Mouse (Mus musculus): ENCODE measurements around the gene 2310011J03Rik. TPM values are rescaled to one million over a fixed set of nuclear protein-coding genes. Genes with fewer than 3 reads are reported as not detected.

The 2310011J03Rik gene
- polyA plus RNA-seq (2011; ENCODE audit: insufficient read depth, insufficient read length, low read depth, missing spikeins) = 11.6 and 13.2 TPM in 2 replicates

DNA sequence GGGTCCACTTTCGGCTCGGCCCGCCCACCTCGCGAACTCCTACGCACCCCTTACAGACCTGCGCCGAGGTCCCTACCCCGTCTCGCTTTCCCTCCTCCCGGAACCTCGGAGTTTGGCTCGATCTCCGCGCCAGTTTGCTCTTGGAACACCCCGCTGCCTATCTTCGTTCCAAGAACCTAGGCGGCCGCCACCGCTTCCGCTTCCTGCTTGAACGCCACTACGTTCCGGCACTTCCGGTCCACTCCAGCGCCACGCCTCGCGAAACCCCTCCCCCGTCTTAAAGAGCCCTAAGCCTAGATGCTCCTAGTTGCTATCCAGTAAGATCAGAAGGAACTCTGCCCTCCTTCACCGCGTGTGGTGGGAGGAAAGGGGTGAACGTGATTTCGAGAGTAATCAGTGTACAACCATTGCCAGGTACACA is at the start of gene 2310011J03Rik:
TSS of gene 2310011J03Rik (minus strand) at position 198 of the 421 bp plus-strand sequence.
- H3K36me3 ChIP-seq (ENCODE audit: control insufficient read depth, insufficient read depth, low read length, poor library complexity, severe bottlenecking) = no peaks in the 10 kb centered on the region
- no peaks in the 10 kb centered on the region for H3K9me3 ChIP-seq (replicated peaks; ENCODE audit: control insufficient read depth, insufficient read depth, low read length, poor library complexity, severe bottlenecking)
- H3K27ac ChIP-seq (ENCODE audit: insufficient read depth, low read length) = peak within 1 kb of the TSS; percentile 37; the same call in 1 of the 2 replicates
- peak within 1 kb of the TSS; percentile 67 for H3K9ac ChIP-seq (ENCODE audit: low read depth, poor library complexity, severe bottlenecking)
- no peaks in the 10 kb centered on the region for H3K27me3 ChIP-seq (ENCODE audit: control insufficient read depth, insufficient read depth, low read length, poor library complexity, severe bottlenecking)
- no peak for TF ChIP-seq CTCF (IDR thresholded peaks at IDR 0.05; ENCODE audit: low read depth, low read length)
- TF ChIP-seq EP300 (IDR thresholded peaks at IDR 0.05; ENCODE audit: insufficient read depth, low read depth, low read length) = no peak
- no peak for TF ChIP-seq POLR2A (IDR thresholded peaks at IDR 0.05; ENCODE audit: insufficient read depth, low read length)
- H3K4me3 ChIP-seq (ENCODE audit: low read depth, low read length) = peak within 1 kb of the TSS; percentile 83
- H3K4me1 ChIP-seq (ENCODE audit: control insufficient read depth, insufficient read depth, low read length) = peaks cover 1% of the 10 kb centered on the region

DNA sequence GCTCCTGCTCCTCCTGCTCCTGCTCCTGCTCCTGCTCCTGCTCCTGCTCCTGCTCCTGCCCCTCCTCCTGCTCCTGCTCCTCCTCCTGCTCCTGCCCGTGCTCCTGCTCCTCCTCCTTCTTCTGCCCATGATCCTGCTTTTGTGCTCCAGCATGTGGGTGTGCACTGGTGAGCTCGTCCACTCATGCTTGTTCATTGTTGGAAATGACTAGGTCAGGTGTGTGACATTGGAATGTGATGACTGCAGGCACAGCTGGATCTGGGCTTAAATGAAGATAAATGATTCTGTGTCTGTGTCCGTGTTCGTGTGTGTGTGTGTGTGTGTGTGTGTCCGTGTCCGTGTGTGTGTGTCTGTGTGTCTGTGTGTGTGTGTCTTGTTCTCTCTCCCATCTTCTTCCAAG is 48.1 kb upstream of the 2310011J03Rik start:
- no peak overlapping the region for H3K27ac ChIP-seq (ENCODE audit: insufficient read depth, low read length)
- H3K9ac ChIP-seq (ENCODE audit: low read depth, poor library complexity, severe bottlenecking) = no peak overlapping the region
- TF ChIP-seq POLR2A (IDR thresholded peaks at IDR 0.05; ENCODE audit: insufficient read depth, low read length) (no peak), EP300 (IDR thresholded peaks at IDR 0.05; ENCODE audit: insufficient read depth, low read depth, low read length) (no peak), CTCF (IDR thresholded peaks at IDR 0.05; ENCODE audit: low read depth, low read length) (no peak)
- H3K4me1 ChIP-seq (ENCODE audit: control insufficient read depth, insufficient read depth, low read length) = peaks cover 7% of the 10 kb centered on the region
- no peaks in the 10 kb centered on the region for H3K9me3 ChIP-seq (replicated peaks; ENCODE audit: control insufficient read depth, insufficient read depth, low read length, poor library complexity, severe bottlenecking)
- H3K4me3 ChIP-seq (ENCODE audit: low read depth, low read length) = no peak overlapping the region
- H3K36me3 ChIP-seq (ENCODE audit: control insufficient read depth, insufficient read depth, low read length, poor library complexity, severe bottlenecking) = no peaks in the 10 kb centered on the region
- no peaks in the 10 kb centered on the region for H3K27me3 ChIP-seq (ENCODE audit: control insufficient read depth, insufficient read depth, low read length, poor library complexity, severe bottlenecking)

GRCm38 (mm10) chr10:80367954-80368353 is 47.6 kb upstream of the 2310011J03Rik start:
- Histone ChIP-seq H3K4me3 (ENCODE audit: low read depth, low read length) (no peak overlapping the region), H3K27me3 (ENCODE audit: control insufficient read depth, insufficient read depth, low read length, poor library complexity, severe bottlenecking) (no peaks in the 10 kb centered on the region), H3K36me3 (ENCODE audit: control insufficient read depth, insufficient read depth, low read length, poor library complexity, severe bottlenecking) (no peaks in the 10 kb centered on the region), H3K4me1 (ENCODE audit: control insufficient read depth, insufficient read depth, low read length) (peaks cover 7% of the 10 kb centered on the region), H3K27ac (ENCODE audit: insufficient read depth, low read length) (no peak overlapping the region), H3K9me3 (replicated peaks; ENCODE audit: control insufficient read depth, insufficient read depth, low read length, poor library complexity, severe bottlenecking) (no peaks in the 10 kb centered on the region), H3K9ac (ENCODE audit: low read depth, poor library complexity, severe bottlenecking) (no peak overlapping the region)
- no peak for TF ChIP-seq CTCF (IDR thresholded peaks at IDR 0.05; ENCODE audit: low read depth, low read length)
- no peak for TF ChIP-seq EP300 (IDR thresholded peaks at IDR 0.05; ENCODE audit: insufficient read depth, low read depth, low read length)
- no peak for TF ChIP-seq POLR2A (IDR thresholded peaks at IDR 0.05; ENCODE audit: insufficient read depth, low read length)

GRCm38 (mm10) chr10:80365736-80366135 is 45.4 kb upstream of the 2310011J03Rik start:
- no peak overlapping the region for H3K27ac ChIP-seq (ENCODE audit: insufficient read depth, low read length)
- no peaks in the 10 kb centered on the region for H3K9me3 ChIP-seq (replicated peaks; ENCODE audit: control insufficient read depth, insufficient read depth, low read length, poor library complexity, severe bottlenecking)
- no peak overlapping the region for H3K4me3 ChIP-seq (ENCODE audit: low read depth, low read length)
- no peaks in the 10 kb centered on the region for H3K36me3 ChIP-seq (ENCODE audit: control insufficient read depth, insufficient read depth, low read length, poor library complexity, severe bottlenecking)
- TF ChIP-seq POLR2A (IDR thresholded peaks at IDR 0.05; ENCODE audit: insufficient read depth, low read length) = no peak
- TF ChIP-seq EP300 (IDR thresholded peaks at IDR 0.05; ENCODE audit: insufficient read depth, low read depth, low read length) = no peak
- no peak for TF ChIP-seq CTCF (IDR thresholded peaks at IDR 0.05; ENCODE audit: low read depth, low read length)
- H3K9ac ChIP-seq (ENCODE audit: low read depth, poor library complexity, severe bottlenecking) = no peak overlapping the region
- peaks cover 3% of the 10 kb centered on the region for H3K4me1 ChIP-seq (ENCODE audit: control insufficient read depth, insufficient read depth, low read length)
- H3K27me3 ChIP-seq (ENCODE audit: control insufficient read depth, insufficient read depth, low read length, poor library complexity, severe bottlenecking) = no peaks in the 10 kb centered on the region

DNA sequence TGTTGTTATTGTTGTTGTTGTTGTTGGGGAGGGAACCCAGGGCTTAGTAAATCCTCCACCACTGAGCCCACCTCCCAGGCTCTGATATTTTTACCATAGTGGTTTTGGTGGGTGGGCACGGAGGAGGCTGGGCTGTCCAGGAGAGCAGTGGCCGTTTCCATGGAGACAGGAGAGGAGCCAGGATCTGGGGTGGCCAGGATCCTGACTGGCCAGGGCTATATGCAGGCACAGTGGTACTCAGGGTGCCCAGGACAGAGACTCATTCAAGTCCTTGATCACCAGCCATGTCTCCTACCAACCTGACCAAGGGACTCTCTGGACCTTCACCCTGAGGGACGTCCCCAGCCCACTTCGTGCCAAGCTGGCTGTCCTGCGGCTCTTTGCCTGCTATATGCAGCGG is 43.4 kb upstream of the 2310011J03Rik start:
- H3K36me3 ChIP-seq (ENCODE audit: control insufficient read depth, insufficient read depth, low read length, poor library complexity, severe bottlenecking) = no peaks in the 10 kb centered on the region
- H3K9ac ChIP-seq (ENCODE audit: low read depth, poor library complexity, severe bottlenecking) = no peak overlapping the region
- no peaks in the 10 kb centered on the region for H3K9me3 ChIP-seq (replicated peaks; ENCODE audit: control insufficient read depth, insufficient read depth, low read length, poor library complexity, severe bottlenecking)
- TF ChIP-seq POLR2A (IDR thresholded peaks at IDR 0.05; ENCODE audit: insufficient read depth, low read length) (no peak), EP300 (IDR thresholded peaks at IDR 0.05; ENCODE audit: insufficient read depth, low read depth, low read length) (no peak), CTCF (IDR thresholded peaks at IDR 0.05; ENCODE audit: low read depth, low read length) (no peak)
- H3K4me1 ChIP-seq (ENCODE audit: control insufficient read depth, insufficient read depth, low read length) = peaks cover 3% of the 10 kb centered on the region
- no peak overlapping the region for H3K27ac ChIP-seq (ENCODE audit: insufficient read depth, low read length)
- no peak overlapping the region for H3K4me3 ChIP-seq (ENCODE audit: low read depth, low read length)
- no peaks in the 10 kb centered on the region for H3K27me3 ChIP-seq (ENCODE audit: control insufficient read depth, insufficient read depth, low read length, poor library complexity, severe bottlenecking)

DNA sequence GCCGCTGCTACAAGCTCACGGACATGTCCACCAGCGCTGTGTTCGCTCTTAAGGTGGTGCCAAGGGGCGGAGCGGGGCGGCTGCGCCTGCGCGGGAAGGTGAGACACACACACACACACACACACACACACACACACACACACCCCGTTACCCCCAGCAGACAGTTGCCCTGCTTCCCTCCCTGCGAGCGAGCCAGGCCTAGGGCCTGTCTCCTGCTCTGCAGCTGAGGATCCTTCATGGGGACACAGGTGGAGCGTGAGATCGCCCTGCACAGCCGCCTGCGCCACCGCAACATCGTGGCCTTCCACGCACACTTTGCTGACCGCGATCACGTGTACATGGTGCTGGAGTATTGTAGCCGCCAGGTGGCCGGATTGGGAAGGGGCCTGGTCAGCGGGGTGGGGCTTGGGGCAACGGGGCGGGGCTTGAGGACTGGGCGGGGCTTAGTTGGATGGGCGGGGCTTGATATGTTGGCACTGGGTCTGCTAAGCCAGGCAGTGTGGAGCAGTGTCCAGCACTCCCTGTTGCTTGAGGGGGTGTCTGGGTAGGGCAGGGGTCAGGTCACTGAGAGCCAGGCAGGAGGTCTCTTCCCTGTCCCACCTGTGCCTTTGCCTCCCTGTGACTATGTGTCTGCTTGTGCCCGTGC is 37.8 kb upstream of the 2310011J03Rik start:
- Histone ChIP-seq H3K27me3 (ENCODE audit: control insufficient read depth, insufficient read depth, low read length, poor library complexity, severe bottlenecking) (no peaks in the 10 kb centered on the region), H3K9me3 (replicated peaks; ENCODE audit: control insufficient read depth, insufficient read depth, low read length, poor library complexity, severe bottlenecking) (no peaks in the 10 kb centered on the region), H3K4me3 (ENCODE audit: low read depth, low read length) (peak overlapping the region; percentile 26), H3K9ac (ENCODE audit: low read depth, poor library complexity, severe bottlenecking) (peak overlapping the region; percentile 6; the same call in 1 of the 2 replicates), H3K4me1 (ENCODE audit: control insufficient read depth, insufficient read depth, low read length) (no peaks in the 10 kb centered on the region), H3K27ac (ENCODE audit: insufficient read depth, low read length) (no peak overlapping the region), H3K36me3 (ENCODE audit: control insufficient read depth, insufficient read depth, low read length, poor library complexity, severe bottlenecking) (no peaks in the 10 kb centered on the region)
- TF ChIP-seq EP300 (IDR thresholded peaks at IDR 0.05; ENCODE audit: insufficient read depth, low read depth, low read length) = no peak
- TF ChIP-seq POLR2A (IDR thresholded peaks at IDR 0.05; ENCODE audit: insufficient read depth, low read length) = no peak
- TF ChIP-seq CTCF (IDR thresholded peaks at IDR 0.05; ENCODE audit: low read depth, low read length) = no peak

Measured in ES-Bruce4 (cell line).